Mouse (Mus musculus) left cerebral cortex, adult 8-10 months (tissue): ENCODE measurements at regions not wholly inside any gene's neighbourhood (a gene's known extent, or its start where the extent isn't known, plus 50 kb on each side); places are given as distances from the start of the nearest gene placed in this dataset.
"Not testable (repeated sequence)": the region's sequence is repeated elsewhere in the genome, so short reads cannot be mapped to it uniquely, and the experiment has no call there.

Experiments used
- DNase-seq, 2 experiments: peaks; one replicate each; pipeline ENCODE4 v3.0.0; 2022; ENCODE audit warnings: low spot score in 2 of 2

DNA sequence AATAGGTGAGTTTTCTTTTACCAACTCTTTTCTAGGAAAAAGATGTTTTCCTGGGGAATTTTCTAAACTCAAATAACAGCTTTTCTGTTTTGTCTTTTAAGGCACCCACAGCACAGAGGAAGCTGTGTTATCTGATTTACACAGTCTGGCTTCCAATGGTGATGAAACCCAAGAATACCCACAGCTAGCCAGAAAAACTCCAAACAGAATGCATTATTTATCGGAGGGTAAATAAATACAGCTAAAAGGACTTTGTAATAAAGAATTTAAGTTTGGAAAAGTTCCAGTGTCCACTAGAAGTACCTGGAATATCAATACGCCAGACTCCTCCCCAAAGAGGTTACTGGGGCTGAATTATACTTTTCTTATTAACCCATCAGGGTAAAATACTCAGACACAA lies 123.7 kb downstream of the Car2 start:
- DNase-seq: no peak

DNA sequence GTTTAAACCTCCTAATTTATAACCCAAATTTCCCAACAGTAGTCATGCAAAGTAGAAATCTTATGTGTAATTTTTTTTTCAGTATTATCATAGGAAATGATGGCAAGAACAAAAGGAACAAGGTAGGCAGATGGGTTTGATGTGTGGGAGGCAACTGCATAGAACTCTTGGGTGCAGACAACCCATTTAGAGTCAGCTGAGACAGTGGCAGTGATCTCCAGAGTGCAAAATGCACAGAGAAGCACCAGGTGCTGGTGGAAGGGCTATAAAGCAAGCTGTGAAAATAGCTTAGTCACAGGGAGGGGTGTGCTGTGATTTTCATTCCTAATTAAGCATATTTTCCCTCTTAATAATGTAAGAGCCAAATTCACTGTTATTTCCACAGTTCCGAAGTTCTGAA lies 130.5 kb downstream of the Car2 start:
- peak in 1 of 2 experiments; percentile 44 for DNase-seq

DNA sequence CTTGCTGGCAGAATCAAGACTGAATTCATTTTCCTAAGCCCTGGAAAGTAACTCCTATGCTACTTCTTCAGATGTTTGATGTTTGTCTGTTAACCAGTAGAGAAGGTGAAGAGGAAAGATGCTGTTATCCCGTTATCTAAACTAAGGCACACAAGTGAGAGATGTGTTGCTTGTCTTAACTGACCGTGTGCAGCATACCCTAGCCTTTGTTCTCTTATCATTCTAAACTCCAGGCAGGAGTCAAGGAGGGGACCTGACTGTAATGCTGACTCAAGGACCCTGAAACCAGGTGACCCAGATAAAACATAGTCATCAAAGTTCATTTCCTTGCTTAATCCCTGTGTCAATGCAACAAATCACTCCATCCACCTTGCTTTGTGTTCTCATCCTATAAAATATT lies 136.7 kb downstream of the Car2 start:
- no peak for DNase-seq

DNA sequence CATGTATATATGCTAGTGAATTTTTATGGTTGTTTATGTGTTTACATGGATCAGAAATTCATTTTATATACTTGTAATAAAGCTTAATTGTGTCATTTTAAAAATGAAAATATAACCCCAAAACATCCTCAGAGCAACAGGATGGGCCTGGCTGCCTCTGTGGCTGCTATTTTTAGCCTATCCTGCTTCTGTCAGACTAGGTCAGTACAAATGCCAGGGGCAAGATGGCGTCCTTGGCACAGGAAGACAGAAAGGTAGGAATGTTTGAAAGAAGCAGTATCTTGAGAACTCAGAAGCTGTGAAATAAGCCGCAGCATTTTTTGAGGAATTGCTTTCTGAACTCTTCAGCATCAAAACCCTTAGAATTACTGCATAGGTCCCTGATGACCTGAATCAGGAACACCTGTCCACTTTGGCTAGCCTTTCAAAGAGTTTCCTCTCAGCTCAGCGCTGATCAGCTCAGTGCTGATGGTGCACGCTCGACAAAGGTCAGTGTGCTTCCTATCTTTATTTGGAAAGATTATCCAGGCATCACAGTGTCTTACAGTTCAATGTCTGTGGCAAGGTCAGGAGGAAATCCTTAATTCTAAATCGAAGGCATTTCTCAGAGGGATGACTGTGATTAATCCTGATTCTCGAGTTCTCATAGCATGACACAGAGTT lies 154.9 kb downstream of the Car2 start:
- DNase-seq: no peak

DNA sequence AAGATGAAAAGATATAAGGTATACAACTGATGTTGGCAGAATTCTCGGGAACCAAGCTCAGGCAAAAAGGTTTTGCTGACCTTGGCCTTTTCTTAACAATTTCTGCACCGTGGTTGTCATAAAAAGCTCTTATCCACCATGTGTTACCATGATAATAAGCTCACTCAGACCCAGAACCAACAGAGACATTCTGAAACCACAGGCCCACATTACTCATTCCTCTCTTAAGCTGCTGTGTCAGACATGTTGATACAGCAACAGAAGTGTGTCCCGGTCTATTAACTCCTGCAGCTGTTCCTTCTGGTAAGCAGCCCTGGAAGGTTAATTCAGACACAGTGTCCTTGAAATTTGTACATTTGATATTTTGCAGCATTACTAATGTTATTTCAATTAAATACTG lies 167.9 kb downstream of the Car2 start:
- no peak for DNase-seq

DNA sequence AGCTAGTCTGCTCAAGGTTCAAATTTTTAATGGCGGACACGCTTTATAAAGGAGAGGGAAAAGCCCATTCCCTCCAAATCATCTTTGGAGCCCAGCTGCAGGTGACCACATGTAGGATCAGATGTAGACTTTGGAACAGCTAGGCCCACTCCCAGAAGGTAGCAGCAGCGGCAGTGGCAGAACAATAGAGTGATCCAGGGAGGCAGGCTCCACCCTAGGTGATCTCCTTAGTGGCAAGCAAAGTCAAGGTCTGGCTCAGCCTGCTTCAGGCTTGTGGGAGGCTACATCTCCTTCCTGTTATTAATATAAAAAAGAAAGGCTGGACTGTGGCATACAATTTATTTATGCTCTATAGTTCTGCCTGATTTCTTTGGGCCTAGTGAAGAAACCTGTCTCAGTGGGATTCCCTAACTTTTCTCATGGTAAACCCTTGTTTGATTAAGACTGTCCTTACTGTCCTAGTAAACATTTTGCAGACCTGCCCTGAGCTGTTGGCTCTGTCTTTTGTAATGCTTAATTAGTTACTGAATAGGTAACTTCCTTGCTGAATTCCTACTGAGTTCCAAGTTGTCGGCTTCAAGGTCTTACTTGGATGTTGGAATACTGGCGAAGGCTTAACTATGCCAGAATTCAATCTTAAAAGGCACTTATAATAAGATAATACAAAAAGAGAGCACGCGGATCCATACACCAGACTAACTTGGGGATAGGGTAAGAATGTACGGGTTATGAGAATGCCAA lies 169.6 kb downstream of the Car2 start:
- DNase-seq: not testable (repeated sequence)

DNA sequence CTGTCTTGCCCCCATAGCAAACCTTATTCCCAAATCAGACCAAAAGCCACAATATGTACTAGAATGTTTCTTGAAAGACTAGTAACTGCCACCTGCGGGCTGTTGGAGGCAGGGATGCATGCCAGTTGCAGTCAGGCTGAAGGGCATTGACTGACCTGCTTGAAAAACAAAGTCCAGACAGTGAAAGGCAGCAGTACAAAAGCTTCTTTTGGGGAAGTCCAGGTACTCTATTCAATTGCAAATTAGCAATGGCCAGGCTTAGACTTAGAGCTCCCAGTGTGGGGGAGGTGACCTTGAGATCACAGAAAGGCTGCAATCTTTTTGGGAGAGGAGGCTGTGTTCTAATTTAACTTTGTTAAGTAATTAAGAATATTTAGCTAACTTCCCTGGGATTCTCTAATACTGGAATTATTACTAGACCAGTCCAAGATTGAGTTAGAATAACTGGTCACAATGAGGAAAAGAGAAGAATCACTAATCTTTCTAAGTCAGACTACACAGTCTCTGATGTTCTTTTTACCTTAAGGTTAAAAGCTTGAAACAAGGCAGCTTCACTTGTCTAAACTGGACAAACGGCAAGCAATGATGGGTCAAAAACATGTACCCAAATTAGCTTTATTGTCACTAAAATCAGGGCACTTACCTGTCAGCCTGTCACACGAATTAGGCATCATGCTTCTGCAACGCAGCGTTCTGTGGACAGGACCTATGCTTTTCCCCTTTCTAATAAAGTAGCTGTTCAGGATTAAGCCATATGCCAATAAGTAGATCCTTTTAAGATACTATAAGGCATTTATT lies 170.9 kb downstream of the Car2 start:
- DNase-seq: not testable (repeated sequence)

DNA sequence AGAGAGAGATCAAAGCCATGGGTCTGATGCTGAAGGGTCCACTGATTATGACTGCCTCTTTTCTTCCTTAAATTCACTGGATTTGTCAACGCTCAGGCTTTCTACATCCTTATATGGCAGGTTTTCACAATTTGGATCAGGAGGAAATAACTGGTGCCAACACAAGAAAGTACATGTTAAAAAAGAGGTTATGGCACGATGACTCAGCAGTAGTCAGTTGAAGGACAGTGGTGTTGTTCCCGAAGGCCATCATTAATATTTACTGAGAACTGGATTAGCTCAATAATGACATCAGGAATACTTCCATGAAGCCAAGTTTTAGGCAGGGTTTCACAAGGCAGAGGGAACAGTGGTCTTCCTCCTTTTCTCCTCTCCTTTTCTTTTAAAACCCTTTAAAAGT lies 179.6 kb downstream of the Car2 start:
- DNase-seq: no peak

DNA sequence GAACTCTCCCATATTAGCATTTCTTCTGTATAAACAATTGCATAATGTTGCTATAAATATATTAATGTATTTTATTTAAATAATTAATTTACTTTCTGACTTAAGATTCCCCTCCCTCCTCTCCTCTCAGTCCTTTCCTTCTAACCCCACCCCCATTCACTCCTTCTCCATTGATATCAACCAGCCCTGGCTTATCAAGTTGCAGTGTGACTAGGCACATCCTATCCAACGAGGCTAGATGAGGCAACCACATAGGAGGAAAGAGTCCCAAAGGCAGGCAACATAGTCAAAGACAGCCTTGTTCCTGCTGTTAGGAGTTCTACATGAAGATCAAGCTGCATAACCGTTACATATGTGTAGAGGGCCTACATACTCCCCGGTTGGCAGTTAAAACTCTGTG lies 182.2 kb downstream of the Car2 start:
- no peak for DNase-seq

DNA sequence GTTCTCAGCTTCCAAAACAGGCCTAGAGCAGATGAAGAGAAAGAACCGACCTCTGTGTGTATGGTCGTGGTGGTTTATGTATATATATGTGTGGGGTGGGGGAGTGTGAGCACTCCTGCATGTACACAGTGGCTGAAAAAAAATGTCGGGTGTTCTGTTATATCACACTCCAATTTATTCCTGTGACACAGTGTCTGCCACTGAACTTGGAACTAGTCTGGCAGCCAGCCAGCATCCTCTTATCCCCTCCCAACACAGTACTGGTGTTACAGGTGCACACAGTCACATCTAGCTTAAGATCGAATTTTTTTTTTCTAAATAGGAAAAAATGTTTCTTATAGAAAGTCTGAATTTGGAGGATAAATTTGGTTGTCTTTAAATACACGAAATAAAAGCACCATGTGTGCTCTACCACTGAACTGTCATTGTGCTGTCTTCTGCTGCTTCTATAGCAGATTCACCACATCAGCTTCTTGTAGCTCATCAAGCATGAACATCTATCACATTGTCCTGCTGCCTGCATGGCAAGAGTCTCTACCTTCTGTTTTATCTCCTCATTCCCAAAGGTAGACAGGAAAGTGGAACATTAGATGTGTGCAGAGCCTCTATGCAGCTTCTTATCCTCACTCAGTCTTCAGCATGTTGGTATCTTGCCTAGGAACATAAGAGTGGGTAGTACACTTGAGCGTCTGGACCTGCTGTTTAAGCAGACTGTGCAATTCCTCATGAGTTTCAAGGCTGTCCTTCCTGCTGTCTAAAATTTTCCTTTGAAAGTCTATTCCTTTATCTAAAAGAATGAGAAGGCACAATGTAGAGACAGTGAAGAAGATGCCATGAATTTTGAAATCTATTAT lies 185.2 kb downstream of the Car2 start:
- DNase-seq: no peak

DNA sequence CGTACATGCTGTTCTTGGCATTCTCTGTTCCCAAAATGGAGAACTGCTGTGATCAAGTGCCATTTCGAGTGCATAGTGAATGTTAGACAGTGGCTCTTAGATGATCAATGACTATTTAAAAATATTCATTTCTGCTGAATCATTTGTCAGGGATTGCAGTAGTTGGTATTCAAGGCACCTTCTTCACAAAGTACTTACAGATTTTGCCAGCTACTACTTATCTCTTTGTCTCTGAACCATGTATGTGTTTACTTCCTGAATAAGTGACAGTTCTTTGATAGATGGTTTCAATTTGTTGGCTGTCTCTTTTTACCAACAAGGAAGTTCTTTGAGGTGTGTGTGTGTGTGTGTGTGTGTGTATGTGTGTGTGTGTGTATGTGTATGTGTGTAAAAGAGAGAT lies 187.3 kb downstream of the Car2 start:
- DNase-seq: no peak

DNA sequence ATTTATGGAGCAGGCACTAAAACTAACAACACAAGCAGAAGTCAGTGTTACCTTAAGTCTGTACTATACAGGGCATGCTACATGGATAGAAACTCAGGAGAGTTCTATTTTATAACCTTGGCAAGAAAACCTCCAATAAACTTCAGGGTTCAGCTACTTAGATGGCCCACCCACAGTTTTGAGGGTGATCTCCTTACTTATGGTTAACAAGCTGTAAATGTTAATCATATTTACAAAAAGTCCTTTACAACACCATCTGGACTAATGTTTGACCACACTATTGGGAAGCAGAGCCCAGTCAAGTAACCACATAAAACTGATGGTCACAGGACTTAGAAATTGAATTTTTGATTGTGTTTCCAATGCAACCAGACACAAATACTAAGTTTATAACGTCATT lies 187.8 kb downstream of the Car2 start:
- no peak for DNase-seq

DNA sequence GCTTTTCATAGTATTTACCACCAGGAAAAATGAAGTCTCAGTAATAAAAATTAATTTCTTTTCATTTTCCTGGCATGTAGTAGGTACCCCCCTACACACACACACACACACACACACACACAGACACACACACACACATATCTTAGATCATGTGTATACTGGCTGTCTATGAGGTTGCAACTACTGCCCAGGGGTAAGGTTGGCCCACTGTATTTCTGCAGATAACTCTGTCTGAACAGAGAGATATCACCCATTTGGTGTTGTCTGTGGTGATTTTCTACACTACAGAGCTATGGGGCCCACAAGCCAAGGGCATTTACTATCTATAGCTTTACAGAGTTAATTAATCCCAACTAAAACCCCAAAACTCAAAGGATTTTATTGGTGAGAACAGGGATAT lies 188.9 kb downstream of the Car2 start:
- no peak for DNase-seq

DNA sequence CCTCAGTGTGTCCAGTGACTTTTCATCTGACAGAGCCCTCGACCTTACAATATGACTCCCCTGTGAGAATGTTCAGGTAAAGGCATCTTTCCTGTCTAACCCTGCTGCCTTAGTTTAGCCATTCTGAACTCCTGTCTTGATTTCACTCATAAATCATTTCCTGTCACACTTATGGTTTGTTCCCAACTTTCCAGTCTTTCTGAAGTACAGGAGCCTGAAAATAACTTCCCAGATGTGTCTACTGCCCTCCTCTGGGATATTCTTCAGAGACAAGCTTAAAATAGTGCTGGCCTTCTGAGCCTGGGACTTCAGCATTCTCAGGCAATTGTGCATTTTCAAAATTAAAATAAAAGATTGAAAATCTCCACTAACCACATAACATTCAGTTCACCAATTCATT lies 204.1 kb downstream of the Car2 start:
- DNase-seq: no peak

DNA sequence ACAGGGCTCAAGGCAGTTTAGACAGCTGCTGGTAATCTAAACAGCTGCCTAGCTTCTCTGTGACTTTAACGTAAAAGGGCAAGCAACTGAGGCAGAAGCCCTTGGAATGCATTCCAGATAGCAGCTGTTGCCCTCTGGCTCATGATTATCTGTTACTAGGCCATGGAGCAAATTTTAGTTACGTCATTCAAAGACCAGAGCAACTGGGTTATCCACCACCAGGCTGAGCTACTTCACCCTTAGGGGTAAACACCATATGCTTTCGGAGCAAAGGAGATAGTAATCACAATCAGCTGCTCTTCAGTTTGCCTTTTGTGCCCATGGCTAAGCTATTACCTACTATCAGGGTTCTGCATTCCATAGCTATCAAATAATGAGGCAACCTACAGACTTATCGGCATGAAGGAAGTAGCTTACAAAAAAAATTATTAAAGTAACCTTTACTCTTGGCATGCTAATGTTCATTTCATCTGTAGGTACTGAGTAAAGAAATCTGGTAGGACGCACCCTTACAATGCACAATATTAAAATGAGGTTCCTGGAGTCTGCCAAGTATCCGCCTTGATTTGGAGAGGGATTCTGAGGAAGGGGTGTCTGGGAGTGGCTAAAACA lies 212.2 kb downstream of the Car2 start:
- no peak for DNase-seq

DNA sequence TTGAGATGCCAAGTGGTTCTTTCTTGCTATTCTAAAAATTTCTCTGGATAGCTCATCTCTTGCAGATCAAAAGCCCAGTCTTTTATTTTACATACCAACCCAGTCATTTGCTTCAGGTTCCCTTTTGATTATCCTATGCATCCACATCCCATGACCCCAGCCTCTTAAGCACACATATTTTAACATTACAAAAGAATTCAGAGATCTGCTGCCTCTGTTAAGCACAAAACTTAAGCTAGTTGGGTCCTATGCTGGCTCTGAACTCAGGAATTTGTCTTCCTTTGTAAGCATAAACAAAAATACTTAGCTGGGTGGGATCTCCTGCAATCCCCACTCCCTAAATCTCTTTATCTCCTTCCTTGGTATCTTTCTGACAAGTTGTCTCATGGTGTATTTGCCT lies 212.9 kb downstream of the Car2 start:
- DNase-seq: no peak

DNA sequence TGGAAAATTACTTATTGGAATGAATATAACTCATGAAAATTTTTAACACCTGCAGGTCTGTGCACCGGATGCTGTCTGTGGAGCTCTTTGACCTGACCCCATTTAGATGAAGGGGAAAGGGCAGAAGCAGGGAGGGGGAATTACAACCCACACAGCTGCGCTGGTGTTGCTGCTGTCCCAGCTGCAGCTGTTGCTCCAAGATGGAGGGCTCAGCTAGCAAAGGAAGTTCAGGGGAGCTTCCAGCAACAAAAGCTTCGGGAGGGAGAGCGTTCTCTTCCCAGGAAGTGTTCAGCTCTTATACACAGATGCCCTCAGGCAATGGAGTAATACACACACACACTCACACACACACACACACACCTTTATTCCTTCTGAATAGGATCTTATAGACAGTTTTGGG lies 219.6 kb downstream of the Car2 start:
- no peak for DNase-seq

DNA sequence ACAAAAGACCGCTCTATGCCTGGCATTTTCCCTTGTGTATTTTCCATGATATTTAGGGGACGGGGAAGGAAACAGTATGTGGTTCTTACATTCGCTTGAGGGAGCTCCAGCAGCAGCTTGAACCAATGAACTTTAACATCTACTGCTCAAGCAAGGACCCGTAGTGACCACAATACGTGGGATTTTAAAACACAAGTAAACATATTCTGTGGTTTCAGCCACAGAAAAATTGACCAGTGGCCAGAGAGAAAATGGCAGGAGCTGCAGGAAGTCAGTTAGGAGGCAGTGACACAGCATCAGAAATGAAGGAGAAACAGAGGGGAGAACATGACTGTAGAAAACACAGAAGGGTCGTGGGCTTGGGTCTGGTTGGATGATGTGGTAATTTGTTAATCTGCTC lies 220.2 kb downstream of the Car2 start:
- no peak for DNase-seq

DNA sequence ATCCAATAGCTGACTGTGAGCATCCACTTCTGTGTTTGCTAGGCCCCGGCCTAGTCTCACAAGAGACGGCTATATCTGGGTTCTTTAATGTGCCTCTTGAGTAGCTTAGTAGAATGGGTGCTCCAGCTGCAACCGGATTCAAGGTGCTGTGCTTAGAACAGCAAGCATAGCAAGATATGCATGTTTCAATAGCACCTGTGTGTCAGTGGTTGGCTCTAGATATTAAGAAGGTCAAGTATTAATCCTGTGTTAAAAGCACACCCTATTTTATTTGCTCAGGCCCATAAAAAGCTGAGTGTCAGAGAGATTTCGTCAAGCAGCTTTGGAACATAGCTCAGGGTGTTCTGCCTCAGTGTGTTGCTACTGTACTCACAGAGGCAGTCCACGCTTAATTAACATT lies 221.2 kb downstream of the Car2 start:
- no peak for DNase-seq

DNA sequence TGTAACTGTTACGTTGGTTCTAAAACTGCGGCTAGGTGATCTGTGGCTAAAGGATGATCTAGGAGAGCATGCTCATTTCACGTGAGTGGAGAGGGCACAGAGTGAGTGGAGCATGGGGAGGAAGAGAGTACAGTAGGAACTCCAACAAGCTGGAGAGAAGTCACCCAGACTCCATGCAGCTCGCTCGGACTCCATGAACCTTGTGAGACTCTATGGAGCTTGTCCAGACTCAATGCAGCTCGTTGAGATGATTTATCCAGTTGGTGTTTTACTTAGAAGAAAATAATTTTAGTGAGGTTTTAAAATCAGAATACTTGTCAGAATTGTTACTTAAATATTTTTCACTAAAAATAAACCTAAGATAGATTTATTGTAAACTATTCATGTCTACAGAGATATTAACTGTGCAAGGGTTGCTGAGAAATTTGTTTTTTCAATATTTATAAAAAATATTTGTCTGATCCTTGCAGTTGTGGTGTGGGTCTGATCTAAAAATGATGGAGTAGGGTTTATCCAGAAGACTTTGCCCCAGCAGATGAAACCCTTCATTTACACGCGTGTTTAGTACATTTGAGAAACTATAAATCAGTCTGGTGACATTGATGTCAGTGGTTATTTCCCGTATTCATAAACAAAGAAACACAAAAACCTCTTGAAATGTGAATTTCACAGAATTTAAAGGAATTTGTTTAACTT lies 222.3 kb downstream of the Car2 start:
- no peak for DNase-seq
